In the genomic region with DNA sequence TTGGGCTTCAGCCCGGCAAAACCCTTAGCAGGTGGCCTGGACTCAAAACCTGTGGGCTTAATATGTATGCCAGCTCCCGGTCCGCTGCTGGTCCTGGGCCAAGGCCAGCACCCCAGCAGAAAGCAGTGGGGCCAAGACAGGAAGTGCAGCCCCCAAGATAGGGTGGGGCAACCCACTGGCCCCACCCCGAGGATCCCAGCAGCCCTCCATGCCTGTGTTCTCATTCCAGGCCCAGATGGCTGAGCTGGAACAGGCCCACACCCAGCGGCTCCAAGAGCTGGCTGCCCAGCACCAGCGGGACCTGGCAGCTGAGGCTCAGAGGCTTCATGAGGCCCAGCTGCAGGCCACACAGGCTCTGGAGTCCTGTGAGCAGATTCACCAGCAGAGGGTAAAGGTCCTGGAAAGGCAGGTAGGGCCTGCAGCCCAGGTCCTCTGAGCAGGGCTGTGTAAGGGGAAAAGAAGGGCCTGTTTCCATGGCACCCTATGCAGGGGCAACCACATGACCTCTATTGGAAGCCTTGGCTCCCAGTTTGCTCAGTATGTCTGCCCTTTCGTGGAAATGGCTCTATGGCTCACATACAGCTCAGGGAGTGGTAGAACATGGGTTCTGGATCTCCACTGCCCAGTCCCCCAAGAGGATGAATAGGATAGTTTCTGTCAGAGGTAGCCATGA, we compare ENCODE assay signal across 12 mouse cellular contexts. TPM values are rescaled to one million over a fixed set of nuclear protein-coding genes. Genes with fewer than 3 reads are reported as not detected.
DNase-seq lines count a peak whose midpoint lies in the region; ATAC-seq and TF ChIP-seq lines count a peak whose summit lies in the region.
"Had no signal": no experiment of that assay in that cellular context is flagged by ENCODE, and none has a peak within 500 bp of the region (broad histone marks: within the 10 kb centered on the region; RNA-seq: fewer than 3 reads in every experiment).

No protein-coding gene starts in this region.

- no peak for DNase-seq in layer of hippocampus, adult 2 months (ENCODE audit: low spot score in 2 of 2)
- DNase-seq in layer of hippocampus, adult 9-10 months (ENCODE audit: low spot score), result no peak
- DNase-seq in adipocyte (ENCODE audit: low spot score), result peak; percentile 41
- DNase-seq in lung, postnatal 25 days (ENCODE audit: low spot score), result peak; percentile 10
- no peak for DNase-seq in ovary, postnatal 36 days (ENCODE audit: low spot score)
- DNase-seq in kidney, adult 8-10 months, result no peak
- DNase-seq in kidney, postnatal 4 days, result no peak
- DNase-seq: embryo, embryonic 11 days; right cerebral cortex, postnatal 14 days had no signal

- H3K4me3 ChIP-seq in layer of hippocampus, adult 2 months, result no peak overlapping the region
- H3K4me3 ChIP-seq in forebrain, embryonic 15.5 days, result no peak overlapping the region

- 0 out of 2 replicates have a peak, but pooled peaks cover 7% of the 10 kb centered on the region for H3K4me1 ChIP-seq in forebrain, embryonic 15.5 days

- H3K27me3 ChIP-seq in forebrain, embryonic 15.5 days, result no peaks in the 10 kb centered on the region

- H3K36me3 ChIP-seq in forebrain, embryonic 15.5 days, result no peaks in the 10 kb centered on the region

- WGBS in forebrain, embryonic 15.5 days, result 67% methylated on average over 7 of the region's 7 CpGs

- ATAC-seq in forebrain, embryonic 15.5 days (replicated peaks), result peak; percentile 70

- H3K9ac ChIP-seq in forebrain, embryonic 15.5 days (replicated peaks), result no peak overlapping the region
- H3K9ac ChIP-seq: liver, embryonic 14.5 days had no signal

- peak overlapping the region; percentile 53; the same call in 1 of the 2 replicates for H3K27ac ChIP-seq in layer of hippocampus, adult 2 months
- no peak overlapping the region for H3K27ac ChIP-seq in forebrain, embryonic 15.5 days (replicated peaks)
- H3K27ac ChIP-seq: liver, embryonic 14.5 days had no signal

- no peaks in the 10 kb centered on the region for H3K9me3 ChIP-seq in forebrain, embryonic 15.5 days

- no peak for TF ChIP-seq CTCF in layer of hippocampus, adult 2 months (conservative IDR thresholded peaks at IDR 0.05)

- no peak overlapping the region for H3K4me2 ChIP-seq in forebrain, embryonic 15.5 days (replicated peaks)

RNA-seq across cellular contexts. Expression of a gene that starts 8.2 kb away (rescaled TPM):
- 1 to 10 TPM; 4.7 to 7.7 TPM for total RNA-seq in layer of hippocampus, adult 2 months (2021)
- polyA plus RNA-seq in forebrain, embryonic 15.5 days (2015; fragmentation: Nextera tagmentation; extraction: Ambion mirVana), result 3.7 and 3.9 TPM in 2 replicates

RNA-seq across cellular contexts. Expression of a gene that starts 58.9 kb away (rescaled TPM):
- total RNA-seq in layer of hippocampus, adult 2 months (2021), result under 1 TPM; 0.22 to 0.36 TPM
- polyA plus RNA-seq in forebrain, embryonic 15.5 days (2015; fragmentation: Nextera tagmentation; extraction: Ambion mirVana), result 0.17 and 0.38 TPM in 2 replicates
- total RNA-seq: MEL had no signal

Comparison
In these comparisons a context has a peak if more than half of its experiments do, and no peak if none do; other contexts are left out.
1. DNase-seq: peak in adipocyte (single experiment) and lung, postnatal 25 days (single experiment); none in layer of hippocampus, adult 2 months (0 of 2), layer of hippocampus, adult 9-10 months (single experiment), ovary, postnatal 36 days (single experiment), kidney, adult 8-10 months (0 of 2) and kidney, postnatal 4 days (0 of 2).